Mouse (Mus musculus): ENCODE results near the gene Poln.
A peak's percentile ranks its signal among the peaks of the same experiment; 100 is the strongest.

The Poln gene

GRCm38 (mm10) chr5:33994671-33995625, 174.3 kb downstream of the Poln start:
- DNase-seq (ENCODE audit: low spot score in 2 of 2) = no peak

GRCm38 (mm10) chr5:33983309-33984121, 185.7 kb downstream of the Poln start, which contains the start of gene Gm1673:
TSS of gene Gm1673 (plus strand) at chr5:33983433.
- DNase-seq (ENCODE audit: low spot score in 2 of 2) = peak; percentile 71 to 78

GRCm38 (mm10) chr5:33982731-33983259, 186.5 kb downstream of the Poln start:
- no peak for DNase-seq (ENCODE audit: low spot score in 2 of 2)

- no peak for DNase-seq (ENCODE audit: low spot score in 2 of 2)
These were observed 193.0 kb downstream of the Poln start for GRCm38 (mm10) chr5:33976267-33976666.

GRCm38 (mm10) chr5:33974736-33975135, 194.5 kb downstream of the Poln start:
- DNase-seq (ENCODE audit: low spot score in 2 of 2) = no peak

- DNase-seq (ENCODE audit: low spot score in 2 of 2) = peak in 1 of 2 experiments; percentile 24
These were observed 209.9 kb downstream of the Poln start for GRCm38 (mm10) chr5:33959382-33959781.

All from heart, adult 9 months (tissue).